Mouse (Mus musculus) heart, postnatal 0 days (tissue): ENCODE data around the gene Oit3. TPM values are rescaled to one million over a fixed set of nuclear protein-coding genes. Genes with fewer than 3 reads are reported as not detected.

Experiments used
- ATAC-seq: fragments of 200-750 bp; cut with Nextera tagmentation; 2 replicates; pipeline ENCODE4 v1.8.0; 2017; ENCODE audit warnings: low read depth, moderate number of reproducible peaks, moderate library complexity; ENCODE audit not compliant: insufficient read depth
- DNase-seq: peaks from one replicate; pipeline ENCODE4 v3.0.0-alpha.2; 2016; ENCODE audit warnings: low spot score
- H3K27ac ChIP-seq: fragments of 300-500 bp; sonication (generic); 2 replicates; pipeline ENCODE4 v1.5.1; 2014; ENCODE audit warnings: low read depth, mild to moderate bottlenecking
- H3K27me3 ChIP-seq: fragments of 300-500 bp; sonication (generic); 2 replicates; pipeline ENCODE4 v1.6.1; 2014; ENCODE audit warnings: low read length, mixed read lengths; ENCODE audit not compliant: control insufficient read depth, insufficient read depth
- H3K36me3 ChIP-seq: fragments of 300-500 bp; sonication (generic); replicated peaks from 2 replicates; pipeline ENCODE4 v1.6.1; 2014; ENCODE audit warnings: low read length, mixed read lengths; ENCODE audit not compliant: control insufficient read depth, insufficient read depth
- H3K4me1 ChIP-seq: fragments of 300-500 bp; sonication (generic); 2 replicates; pipeline ENCODE4 v1.6.1; 2014; ENCODE audit warnings: antibody characterized with exemption; ENCODE audit not compliant: control insufficient read depth, insufficient read depth
- H3K4me2 ChIP-seq: fragments of 300-500 bp; sonication (generic); 2 replicates; pipeline ENCODE4 v1.6.1; 2014; ENCODE audit warnings: low read depth, mild to moderate bottlenecking, low read length, moderate library complexity
- H3K4me3 ChIP-seq: fragments of 300-500 bp; sonication (generic); 2 replicates; pipeline ENCODE4 v1.5.1; 2014; ENCODE audit warnings: low read depth, low read length
- H3K9ac ChIP-seq: fragments of 300-500 bp; sonication (generic); replicated peaks from 2 replicates; pipeline ENCODE4 v1.6.1; 2014; ENCODE audit warnings: low read depth, low read length, mixed read lengths
- H3K9me3 ChIP-seq: fragments of 300-500 bp; sonication (generic); replicated peaks from 2 replicates; pipeline ENCODE4 v1.6.1; 2016; ENCODE audit warnings: low read length; ENCODE audit not compliant: control insufficient read depth
- CTCF ChIP-seq: IDR thresholded peaks from 2 replicates; pipeline ENCODE4 v1.5.1; 2016; ENCODE audit warnings: antibody characterized with exemption, control low read depth, low read depth
- EP300 ChIP-seq: IDR thresholded peaks from 2 replicates; pipeline ENCODE4 v1.6.1; 2016; ENCODE audit warnings: antibody characterized with exemption, low read depth
- WGBS: fragments of 180-500 bp; shearing (Covaris S2); extraction: QIAGEN DNeasy Blood & Tissue Kit; methylation state at CpG from one replicate; pipeline ENCODE4 v1.1.7; 2014; 5-methylcytosine and 5-hydroxymethylcytosine counted together
- polyA plus RNA-seq: library from polyadenylated mRNA; unstranded; fragments of >200 nt; fragmentation: Nextera tagmentation; extraction: Ambion mirVana; gene quantifications from 2 replicates; pipeline ENCODE4 v1.2.1, GENCODE M21; 2015
- total RNA-seq: library from RNA; depleted of rRNA; stranded (reverse); fragments of >200 nt; gene quantifications from 2 replicates; pipeline ENCODE4 v1.2.3, GENCODE M21; 2014; ENCODE audit warnings: low replicate concordance

The Oit3 gene
- total and polyA plus RNA-seq, 2 experiments from 2014 or later, result 3.0 to 8.2 TPM

- H3K4me2 ChIP-seq, result no peak overlapping the region
- 34% methylated on average over 5 of the region's 5 CpGs for WGBS
- peak overlapping the region; percentile 51; the same call in 1 of the 2 replicates for H3K27ac ChIP-seq
- no peak overlapping the region for H3K4me3 ChIP-seq
- DNase-seq (no peak), ATAC-seq (peak; percentile 30; the same call in 1 of the 2 replicates)
- H3K36me3 ChIP-seq, result peaks cover 9% of the 10 kb centered on the region; the same call in 1 of the 2 replicates
- no peak for TF ChIP-seq EP300
- no peak for TF ChIP-seq CTCF
- H3K9me3 ChIP-seq, result no peaks in the 10 kb centered on the region
- H3K4me1 ChIP-seq, result peaks cover 26% of the 10 kb centered on the region
- H3K9ac ChIP-seq, result no peak overlapping the region
- H3K27me3 ChIP-seq, result no peaks in the 10 kb centered on the region
Observed at GRCm38 (mm10) chr10:59470451-59470850, 28.9 kb upstream of the Oit3 start.

GRCm38 (mm10) chr10:59467297-59467696, 25.7 kb upstream of the Oit3 start:
- peaks cover 15% of the 10 kb centered on the region; the same call in 1 of the 2 replicates for H3K36me3 ChIP-seq
- no peak for ATAC-seq
- H3K9me3 ChIP-seq, result no peaks in the 10 kb centered on the region
- no peak overlapping the region for H3K4me3 ChIP-seq
- DNase-seq, result no peak
- H3K27me3 ChIP-seq, result no peaks in the 10 kb centered on the region
- no peak overlapping the region for H3K9ac ChIP-seq
- peaks cover 26% of the 10 kb centered on the region for H3K4me1 ChIP-seq
- no peak overlapping the region for H3K27ac ChIP-seq
- TF ChIP-seq EP300, result no peak
- no peak for TF ChIP-seq CTCF
- WGBS, result 64% methylated on average over 12 of the region's 12 CpGs
- H3K4me2 ChIP-seq, result no peak overlapping the region

GRCm38 (mm10) chr10:59466626-59467025, 25.0 kb upstream of the Oit3 start:
- DNase-seq, result no peak
- TF ChIP-seq CTCF (no peak), EP300 (no peak)
- H3K27ac ChIP-seq, result no peak overlapping the region
- peaks cover 15% of the 10 kb centered on the region; the same call in 1 of the 2 replicates for H3K36me3 ChIP-seq
- no peaks in the 10 kb centered on the region for H3K27me3 ChIP-seq
- H3K9ac ChIP-seq, result no peak overlapping the region
- no peak for ATAC-seq
- H3K4me2 ChIP-seq, result no peak overlapping the region
- H3K4me1 ChIP-seq, result peaks cover 26% of the 10 kb centered on the region
- H3K4me3 ChIP-seq, result no peak overlapping the region
- no peaks in the 10 kb centered on the region for H3K9me3 ChIP-seq
- WGBS, result 91% methylated on average over 4 of the region's 4 CpGs

- Histone ChIP-seq H3K27me3 (no peaks in the 10 kb centered on the region), H3K4me2 (no peak overlapping the region), H3K27ac (no peak overlapping the region), H3K4me1 (peaks cover 20% of the 10 kb centered on the region), H3K9ac (no peak overlapping the region), H3K36me3 (peaks cover 15% of the 10 kb centered on the region; the same call in 1 of the 2 replicates), H3K4me3 (no peak overlapping the region), H3K9me3 (no peaks in the 10 kb centered on the region)
- ATAC-seq, result no peak
- WGBS, result 92% methylated on average over 3 of the region's 3 CpGs
- TF ChIP-seq CTCF, result no peak
- no peak for TF ChIP-seq EP300
- no peak for DNase-seq
Observed at GRCm38 (mm10) chr10:59465546-59465945, 24.0 kb upstream of the Oit3 start.

GRCm38 (mm10) chr10:59462307-59462706, 20.7 kb upstream of the Oit3 start:
- no peak for TF ChIP-seq CTCF
- no peak for TF ChIP-seq EP300
- no peaks in the 10 kb centered on the region for H3K4me1 ChIP-seq
- no peaks in the 10 kb centered on the region for H3K27me3 ChIP-seq
- H3K4me2 ChIP-seq, result no peak overlapping the region
- peaks cover 15% of the 10 kb centered on the region; the same call in 1 of the 2 replicates for H3K36me3 ChIP-seq
- DNase-seq (no peak), ATAC-seq (no peak)
- no peaks in the 10 kb centered on the region for H3K9me3 ChIP-seq
- WGBS, result 82% methylated on average over 6 of the region's 6 CpGs
- no peak overlapping the region for H3K27ac ChIP-seq
- H3K9ac ChIP-seq, result no peak overlapping the region
- H3K4me3 ChIP-seq, result no peak overlapping the region

- Histone ChIP-seq H3K4me3 (no peak overlapping the region), H3K27me3 (no peaks in the 10 kb centered on the region), H3K4me1 (no peaks in the 10 kb centered on the region), H3K36me3 (peaks cover 1% of the 10 kb centered on the region; the same call in 1 of the 2 replicates), H3K27ac (no peak overlapping the region), H3K9ac (no peak overlapping the region), H3K9me3 (no peaks in the 10 kb centered on the region), H3K4me2 (no peak overlapping the region)
- 86% methylated on average over 12 of the region's 12 CpGs for WGBS
- DNase-seq (no peak), ATAC-seq (no peak)
- TF ChIP-seq CTCF (no peak), EP300 (no peak)
Observed at GRCm38 (mm10) chr10:59459767-59460166, 18.2 kb upstream of the Oit3 start.
